Mouse (Mus musculus) c-Kit-positive CD71-negative TER-119-negative erythroid progenitor cells, embryonic 14.5 days (primary cell): ENCODE results near the gene Angptl4.

Source experiments
- DNase-seq: peaks from one replicate; pipeline ENCODE4 v3.0.0-alpha.2; 2013; ENCODE audit warnings: low read depth

The Angptl4 gene

GRCm38 (mm10) chr17:33804745-33805144 lies 23.1 kb upstream of the Angptl4 start:
- DNase-seq, result no peak

GRCm38 (mm10) chr17:33804205-33804604 lies 22.6 kb upstream of the Angptl4 start:
- DNase-seq, result no peak

DNA sequence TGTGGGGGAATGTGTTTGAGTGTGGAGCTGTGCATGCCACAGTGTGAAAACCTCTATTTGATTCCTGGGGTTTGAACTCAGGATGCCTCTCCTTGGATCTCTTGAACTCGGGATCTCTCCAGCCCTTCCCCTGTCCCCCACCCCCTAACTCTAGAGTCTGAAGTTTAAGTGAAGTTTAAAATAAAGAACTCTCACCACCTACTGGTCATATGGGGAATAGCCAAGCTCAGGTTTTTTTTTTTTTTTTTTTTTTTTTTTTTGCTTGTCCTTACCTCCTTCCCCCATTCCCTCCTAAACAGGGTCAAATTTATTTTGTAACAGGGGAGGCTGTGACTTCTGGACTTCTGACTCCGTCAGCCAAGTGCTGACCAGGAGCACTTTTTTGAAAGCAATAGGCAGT lies 20.6 kb upstream of the Angptl4 start:
- DNase-seq, result no peak

DNA sequence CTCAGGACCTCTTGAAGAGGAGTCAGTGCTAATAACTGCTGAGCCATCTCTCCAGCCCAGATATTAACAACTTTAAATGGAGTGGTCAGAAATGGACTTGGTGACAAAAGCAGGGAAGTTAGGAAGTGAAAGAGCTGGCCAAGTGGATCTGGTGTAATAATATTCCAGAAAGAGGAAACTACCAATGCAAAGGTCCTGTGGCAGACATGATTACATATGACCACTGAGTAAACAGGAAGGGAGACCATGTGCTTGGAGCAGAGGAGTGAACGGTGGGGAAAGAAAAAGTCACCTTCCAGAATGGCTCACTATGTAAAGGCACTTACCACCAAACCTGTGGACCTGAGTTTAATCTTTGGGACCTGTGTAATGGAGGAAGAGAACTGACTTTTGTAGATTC lies 17.6 kb upstream of the Angptl4 start:
- DNase-seq, result no peak

DNA sequence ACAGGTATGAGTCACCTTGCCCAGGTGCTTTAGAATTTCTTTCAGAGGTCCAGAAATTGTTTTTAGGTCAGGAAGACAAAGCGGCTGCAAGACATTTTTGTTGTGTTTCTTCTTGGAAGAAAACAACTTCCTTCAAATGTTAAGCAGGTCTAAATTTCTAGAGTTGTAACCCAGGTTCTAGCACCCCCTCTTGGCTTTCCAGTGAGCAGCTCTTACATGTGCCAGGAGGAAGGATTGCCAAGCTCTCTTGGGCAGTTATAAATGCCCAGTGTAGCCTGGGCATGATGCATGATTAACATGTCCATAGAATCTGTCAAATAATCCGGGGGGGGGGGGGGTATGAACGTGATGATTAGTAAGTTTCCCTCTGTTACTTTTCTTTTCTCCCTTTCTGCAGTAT lies 16.7 kb upstream of the Angptl4 start:
- DNase-seq, result no peak

- DNase-seq, result no peak
These were observed 7.1 kb upstream of the Angptl4 start for GRCm38 (mm10) chr17:33788732-33789131.

DNA sequence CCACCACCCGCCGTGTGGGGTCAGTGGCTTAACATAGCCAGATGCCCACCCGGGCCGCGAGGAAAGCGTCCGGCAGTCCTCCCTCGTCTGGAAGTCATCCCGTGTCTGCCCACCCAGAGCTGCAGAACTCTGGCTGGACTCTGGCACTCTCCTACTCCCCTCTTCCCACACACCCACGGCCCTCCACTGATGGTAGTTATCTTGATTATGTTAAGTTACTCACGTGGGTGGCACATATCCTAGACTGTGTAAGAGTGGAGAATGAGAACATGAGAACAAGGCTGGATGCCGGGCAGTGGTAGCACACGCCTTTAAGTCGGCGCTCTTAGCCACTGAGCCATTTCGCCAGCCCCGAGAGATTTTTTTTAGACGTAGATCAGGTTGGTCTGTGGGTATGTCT lies 4.7 kb upstream of the Angptl4 start:
- no peak for DNase-seq

DNA sequence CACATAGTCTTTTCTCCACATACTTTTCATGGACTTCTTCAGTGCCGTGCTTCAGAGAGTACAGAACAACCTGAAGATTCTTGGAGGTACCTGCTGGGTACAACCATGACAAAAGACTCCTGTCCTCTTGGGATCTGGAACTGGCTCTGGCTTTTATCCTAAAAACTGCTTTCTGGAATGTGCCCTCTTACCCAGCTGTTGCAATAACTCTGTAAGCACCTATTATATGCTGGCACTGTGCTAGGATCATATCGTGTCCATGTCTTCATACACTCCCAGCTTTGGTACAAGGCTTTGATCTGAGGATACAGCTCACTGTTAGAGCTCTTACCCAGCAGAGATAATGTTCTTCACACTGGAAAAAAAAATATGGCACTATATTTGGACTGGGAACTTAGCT lies 3.3 kb upstream of the Angptl4 start:
- DNase-seq, result no peak

DNA sequence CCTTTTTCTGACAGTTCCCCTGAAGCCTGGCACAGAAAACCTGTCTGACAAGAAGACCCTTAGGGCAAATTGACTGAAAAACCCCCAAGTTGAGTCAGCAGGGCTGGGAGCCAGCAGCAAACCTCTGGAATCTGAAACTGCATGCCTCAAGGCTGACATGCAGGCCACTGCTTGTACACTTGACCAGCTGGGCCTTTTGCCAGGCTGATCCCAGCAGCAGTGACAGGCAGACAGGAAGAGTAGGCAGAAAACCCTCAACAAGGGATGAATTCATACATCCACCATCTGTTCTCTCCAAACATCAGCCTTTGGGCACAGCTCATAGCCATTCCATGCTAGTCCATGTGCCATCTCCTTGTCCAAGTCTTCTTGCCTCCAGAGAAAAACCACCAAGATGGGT lies 1.8 kb upstream of the Angptl4 start:
- DNase-seq, result no peak

GRCm38 (mm10) chr17:33782067-33782466 lies 437 bp upstream of the Angptl4 start:
- no peak for DNase-seq

DNA sequence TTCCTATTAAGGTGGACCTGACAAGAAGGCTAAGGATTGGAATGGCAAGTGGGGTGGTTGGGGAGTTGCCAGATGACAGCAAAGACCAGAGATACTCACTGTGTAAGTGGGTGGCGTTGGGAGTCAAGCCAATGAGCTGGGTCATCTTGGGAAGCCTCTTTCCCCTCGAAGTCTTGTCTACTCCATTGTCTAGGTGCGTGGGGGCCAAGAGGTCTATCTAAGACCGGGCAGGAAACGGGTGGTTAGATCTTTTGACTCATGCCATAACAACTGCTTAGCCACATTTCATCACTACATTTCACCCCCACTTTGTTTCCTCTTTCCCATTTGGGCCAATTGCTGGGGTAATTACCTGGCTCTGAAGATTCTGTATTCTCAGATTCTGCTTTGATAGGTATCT lies 1.2 kb downstream of the Angptl4 start:
- peak; percentile 45 for DNase-seq

GRCm38 (mm10) chr17:33779967-33780295 lies 1.7 kb downstream of the Angptl4 start:
- no peak for DNase-seq

DNA sequence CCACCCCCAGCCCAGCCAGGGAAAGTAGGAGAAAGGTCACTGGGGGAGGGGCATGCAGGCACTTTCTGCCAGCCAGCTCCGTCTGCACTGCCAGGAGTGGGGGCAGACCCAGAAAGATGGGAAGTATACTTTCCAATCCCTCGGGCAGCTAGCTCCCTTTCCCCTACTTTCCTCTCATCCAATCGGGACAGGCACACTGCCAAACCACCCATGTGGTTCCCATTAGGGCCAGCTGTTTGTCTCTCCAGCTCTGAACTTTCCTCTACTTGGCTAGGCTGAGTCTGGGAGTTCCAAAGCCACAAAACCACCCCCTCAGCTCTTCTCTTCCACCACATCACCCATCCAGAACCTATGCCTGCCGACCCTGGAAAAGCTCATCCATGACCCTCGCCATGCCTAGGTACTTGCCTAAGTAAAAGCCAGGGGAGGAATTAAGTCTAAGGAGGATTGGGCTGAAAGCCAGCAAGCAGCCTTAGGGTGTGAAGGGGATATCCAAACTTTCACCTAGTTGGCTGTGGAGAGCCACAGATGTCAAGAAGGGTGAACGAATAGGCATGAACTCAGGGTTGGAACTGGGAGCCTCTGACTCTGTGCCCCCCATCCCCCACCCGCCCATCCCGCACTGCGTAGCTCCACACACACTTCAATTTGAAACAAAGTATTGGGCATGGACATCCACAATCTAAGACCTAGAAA lies 2.2 kb downstream of the Angptl4 start:
- no peak for DNase-seq

DNA sequence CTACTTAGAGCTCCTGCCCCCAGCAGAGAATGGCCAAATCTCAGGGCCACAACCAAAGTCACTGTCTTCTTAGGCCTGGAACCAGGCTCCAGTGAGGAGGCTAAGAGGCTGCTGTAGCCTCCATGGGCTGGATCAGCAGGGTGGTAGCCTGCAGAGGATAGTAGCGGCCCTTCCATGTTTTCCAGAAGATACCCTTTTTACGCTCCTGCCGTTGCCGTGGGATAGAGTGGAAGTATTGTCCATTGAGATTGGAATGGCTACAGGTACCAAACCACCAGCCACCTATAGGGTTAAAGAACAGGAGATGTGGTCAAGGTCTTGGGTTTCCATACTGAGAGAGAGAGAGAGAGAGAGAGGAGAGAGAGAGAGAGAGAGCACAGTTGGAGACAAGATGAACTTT lies 6.3 kb downstream of the Angptl4 start:
- DNase-seq, result no peak

GRCm38 (mm10) chr17:33774573-33775155 lies 7.0 kb downstream of the Angptl4 start:
- no peak for DNase-seq

- DNase-seq, result no peak
These were observed 7.6 kb downstream of the Angptl4 start for GRCm38 (mm10) chr17:33773871-33774572.

DNA sequence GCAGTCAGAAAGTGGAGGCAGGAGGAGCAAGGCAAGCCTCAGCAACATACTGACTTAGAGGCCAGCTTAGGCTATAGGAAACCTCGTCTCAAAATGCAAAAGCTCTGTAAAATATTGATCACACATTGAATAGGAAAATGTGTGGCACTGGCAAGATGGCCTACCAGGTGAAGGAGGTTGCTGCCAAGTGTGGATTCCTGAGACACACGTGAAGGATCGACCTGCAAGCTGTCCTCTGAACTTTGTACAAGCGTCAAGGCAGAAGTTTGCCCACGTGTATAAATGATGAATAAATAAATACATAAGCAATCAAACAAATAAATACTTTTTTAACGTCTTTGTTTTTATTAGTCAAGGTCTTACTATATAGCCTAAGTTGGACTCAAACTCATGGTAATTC lies 8.2 kb downstream of the Angptl4 start:
- no peak for DNase-seq

DNA sequence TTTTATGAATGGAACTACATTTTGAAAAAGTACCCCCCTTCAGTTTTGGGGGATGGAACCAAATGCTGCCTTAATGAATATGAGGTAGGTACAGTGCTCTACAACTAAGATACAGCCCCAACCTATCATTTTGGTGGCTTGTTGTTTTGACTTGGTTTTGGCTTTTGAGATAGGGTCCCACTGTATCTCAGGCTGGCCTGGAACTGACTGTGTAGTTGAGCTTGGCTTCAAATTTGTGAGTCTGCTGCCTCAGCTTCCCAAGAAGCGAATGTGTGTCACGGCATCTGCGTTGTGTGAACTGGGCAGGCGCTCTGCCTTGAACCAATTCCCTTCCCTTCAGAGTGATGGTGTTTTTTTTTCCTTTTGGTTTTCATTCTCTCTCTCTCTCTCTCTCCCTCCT lies 10.0 kb downstream of the Angptl4 start:
- no peak for DNase-seq

DNA sequence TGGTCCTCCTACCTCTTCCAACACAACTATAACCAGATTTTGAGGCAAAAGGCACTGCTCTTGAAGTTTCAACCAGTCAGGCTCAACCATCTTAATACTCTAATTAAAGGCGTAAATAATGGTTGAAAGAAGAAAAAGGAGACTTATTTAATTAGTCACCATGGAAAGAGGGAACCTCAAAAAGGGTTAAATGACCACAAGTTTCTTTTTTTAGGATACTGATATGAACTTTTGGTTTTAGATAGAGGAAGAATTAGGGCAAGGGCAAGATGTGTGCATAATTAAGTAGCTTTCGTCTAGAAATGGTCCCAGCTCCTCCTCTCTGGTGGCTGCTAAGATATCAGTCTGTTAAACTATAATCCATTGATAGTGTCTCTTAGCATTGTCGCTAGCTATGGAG lies 15.2 kb downstream of the Angptl4 start:
- no peak for DNase-seq

DNA sequence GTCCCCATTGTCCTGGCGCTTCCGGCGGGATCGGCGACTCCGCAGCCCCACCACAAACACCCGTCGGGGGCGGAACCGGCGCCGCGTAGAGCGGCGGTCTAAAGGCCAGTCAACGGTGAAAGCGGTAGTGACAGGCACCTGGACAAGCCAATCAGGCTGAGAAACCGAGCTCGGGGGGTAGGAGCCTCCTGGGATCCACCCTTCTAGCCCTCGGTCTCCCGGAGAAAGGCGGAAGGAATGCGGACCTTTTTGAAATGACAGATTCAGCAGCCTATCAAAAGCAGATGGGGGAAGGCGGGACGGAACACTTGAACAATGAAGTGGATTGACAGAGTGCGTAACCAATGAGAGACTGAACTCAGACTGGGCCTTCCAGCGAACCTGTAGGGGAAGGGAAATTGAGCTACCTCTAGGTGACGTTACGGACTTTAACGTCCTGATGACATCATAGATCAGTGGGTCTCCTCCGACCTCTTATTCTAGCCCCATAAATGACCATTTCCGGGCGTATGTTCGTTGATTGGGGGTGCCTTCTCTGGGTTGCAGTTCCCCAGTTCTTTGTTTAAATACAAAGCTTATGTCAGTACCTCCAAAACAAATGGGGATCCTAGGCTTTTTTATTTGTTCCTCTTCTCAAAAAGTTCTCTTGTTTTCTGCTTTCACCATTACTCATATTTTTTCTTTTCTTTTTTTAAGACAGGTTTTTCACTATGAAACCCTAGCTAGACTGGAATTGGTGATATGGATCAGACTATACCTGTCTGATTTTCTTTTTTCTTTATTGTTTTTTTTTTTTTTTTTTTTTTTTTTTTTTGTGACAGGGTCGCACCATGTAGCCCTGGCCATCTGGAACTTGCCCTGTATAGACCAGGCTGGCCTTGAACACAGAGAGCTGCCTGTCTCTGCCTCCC lies 21.1 kb downstream of the Angptl4 start, which contains the start of gene Rab11b:
TSS of gene Rab11b (minus strand) at position 276 of the 911 bp plus-strand sequence.
- DNase-seq, result peak; percentile 100

DNA sequence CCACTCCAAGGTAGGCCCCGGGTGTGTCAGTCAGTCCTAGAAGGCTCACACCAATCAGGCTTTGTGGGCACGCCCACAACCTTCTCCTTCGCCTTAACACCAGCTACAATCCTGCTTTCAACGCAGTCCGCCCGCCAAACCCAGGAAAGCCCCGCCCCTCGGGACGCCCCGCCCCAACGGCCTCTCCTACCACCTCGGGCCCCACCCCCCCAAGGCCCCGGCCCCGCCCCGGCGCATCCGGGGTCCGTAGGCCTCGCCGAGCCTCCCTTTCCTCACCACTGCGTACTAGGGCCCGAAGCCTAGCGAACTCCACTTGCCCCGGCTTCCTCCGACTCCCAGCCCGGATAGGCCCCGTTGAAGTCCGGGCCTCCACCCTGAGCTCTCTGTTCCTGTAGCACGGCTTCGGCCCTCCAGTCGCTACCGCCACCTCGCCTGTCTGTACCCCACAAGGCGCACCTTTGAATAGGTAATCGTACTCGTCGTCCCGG lies 21.8 kb downstream of the Angptl4 start:
- DNase-seq, result peak; percentile 77

GRCm38 (mm10) chr17:33757231-33757630 lies 24.4 kb downstream of the Angptl4 start:
- DNase-seq, result no peak
